Mouse (Mus musculus) heart, adult 2 months (tissue): ENCODE results near the gene Ptprn.

Source experiments
- CTCF ChIP-seq: fragments of 200-600 bp; IDR thresholded peaks from 2 replicates; pipeline ENCODE4 v1.8.1; 2022; ENCODE audit warnings: antibody characterized with exemption, mild to moderate bottlenecking, moderate library complexity
- POLR2A ChIP-seq: fragments of 200-500 bp; IDR thresholded peaks from 2 replicates; pipeline ENCODE4 v1.6.1; 2011; ENCODE audit warnings: mild to moderate bottlenecking, low read depth, low read length, control low read depth; ENCODE audit not compliant: insufficient read depth

- TF ChIP-seq POLR2A: no peak
- no peak for TF ChIP-seq CTCF
Measured at GRCm38 (mm10) chr1:75225473-75225872, 38.8 kb downstream of the Ptprn start.
